Mouse (Mus musculus) frontal cortex, adult 2 months (tissue): ENCODE measurements at regions not wholly inside any gene's neighbourhood (a gene's known extent, or its start where the extent isn't known, plus 50 kb on each side); places are given as distances from the start of the nearest gene placed in this dataset.

ENCODE experiments used
- DNase-seq, 2 experiments: peaks; one replicate each; pipeline ENCODE4 v3.0.0; 2022; ENCODE audit warnings: low spot score in 1 of 2; ENCODE audit errors: extremely low spot score in 1 of 2

DNA sequence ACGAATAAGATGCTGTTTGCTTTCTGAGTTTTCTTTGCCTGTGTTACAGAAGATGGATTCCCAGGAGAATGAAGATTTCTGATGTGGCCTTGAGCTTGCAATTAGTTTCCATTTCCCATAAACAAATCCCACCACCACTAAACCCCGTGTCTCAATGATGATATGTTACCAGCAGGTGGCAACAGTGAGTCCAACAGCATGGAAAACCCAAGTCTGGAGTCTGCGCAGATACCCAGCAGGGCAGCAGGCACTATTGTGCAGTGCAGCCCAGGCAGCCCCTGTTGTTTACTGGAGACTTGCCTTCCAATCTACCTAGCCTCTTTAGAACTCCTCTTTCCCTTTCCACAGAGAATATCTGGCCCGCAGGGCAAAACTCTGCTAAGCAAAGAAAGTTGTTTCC is 62.7 kb downstream of the Bmp2 start:
- DNase-seq = peak in 1 of 2 experiments; percentile 36

DNA sequence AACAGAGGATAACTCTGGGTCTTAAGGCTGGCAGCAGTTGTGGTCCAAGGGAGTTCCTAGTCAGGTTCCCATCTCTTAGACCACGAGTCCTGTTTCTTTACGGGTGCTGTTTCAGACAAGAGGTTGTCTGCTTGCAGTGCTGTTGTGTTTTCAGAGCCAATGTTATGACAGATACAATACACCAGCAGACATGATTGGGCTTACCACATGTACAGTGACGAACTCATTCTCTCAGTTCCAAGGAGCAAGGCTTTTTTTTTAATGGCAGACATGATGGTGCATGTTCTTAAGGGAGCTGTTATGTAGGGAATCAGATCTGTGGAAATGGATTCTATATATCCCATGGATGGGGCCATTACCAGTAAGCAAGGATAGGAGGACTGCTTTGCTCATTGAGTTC is 63.3 kb downstream of the Bmp2 start:
- DNase-seq = no peak

DNA sequence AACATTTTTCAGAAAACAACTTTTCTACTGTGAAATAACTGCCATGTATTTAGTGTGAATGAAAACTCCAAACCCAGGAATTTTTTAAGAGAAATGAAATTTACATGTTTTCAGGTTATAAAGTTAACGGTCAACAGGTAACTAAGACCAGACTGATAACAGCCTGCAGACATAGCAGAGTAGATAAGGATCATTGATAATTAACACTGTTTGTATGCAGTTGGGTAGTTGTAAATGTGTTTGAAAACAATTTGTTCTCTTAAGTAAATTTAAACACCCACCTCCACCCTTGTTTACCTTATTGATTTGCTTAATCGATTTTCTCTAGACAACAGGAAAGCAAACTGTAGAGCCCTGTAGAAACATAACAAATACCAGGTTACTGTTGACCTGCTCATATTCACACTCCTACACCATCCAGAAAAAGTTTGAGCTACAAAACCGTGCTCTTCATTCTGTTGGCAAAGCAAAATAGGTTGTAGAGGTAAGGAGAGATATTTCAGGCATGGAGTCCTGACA is 65.4 kb downstream of the Bmp2 start:
- DNase-seq = no peak

- DNase-seq = no peak
Observed at GRCm38 (mm10) chr2:133622523-133622922, 70.6 kb downstream of the Bmp2 start.

DNA sequence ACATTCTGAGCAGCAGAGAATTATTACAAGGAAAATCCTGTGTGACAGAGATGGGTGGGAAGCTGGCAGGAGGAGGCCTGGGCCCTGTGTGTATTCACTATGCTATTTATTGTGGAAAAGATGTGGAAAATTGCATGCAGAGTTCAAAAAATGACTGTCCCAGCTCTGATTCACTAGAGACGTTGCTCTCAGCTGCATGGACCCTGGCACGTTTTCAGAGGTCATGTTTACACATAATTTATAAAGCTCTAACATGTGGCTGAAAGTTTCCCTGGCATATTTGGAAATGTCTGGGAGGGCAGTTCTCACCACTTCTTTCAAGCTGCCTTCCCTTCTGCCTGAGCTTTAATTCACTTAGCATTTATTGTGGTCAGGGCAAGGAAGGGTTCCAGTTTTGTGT is 73.6 kb downstream of the Bmp2 start:
- DNase-seq = no peak

GRCm38 (mm10) chr2:133628874-133629273 is 76.9 kb downstream of the Bmp2 start:
- no peak for DNase-seq

DNA sequence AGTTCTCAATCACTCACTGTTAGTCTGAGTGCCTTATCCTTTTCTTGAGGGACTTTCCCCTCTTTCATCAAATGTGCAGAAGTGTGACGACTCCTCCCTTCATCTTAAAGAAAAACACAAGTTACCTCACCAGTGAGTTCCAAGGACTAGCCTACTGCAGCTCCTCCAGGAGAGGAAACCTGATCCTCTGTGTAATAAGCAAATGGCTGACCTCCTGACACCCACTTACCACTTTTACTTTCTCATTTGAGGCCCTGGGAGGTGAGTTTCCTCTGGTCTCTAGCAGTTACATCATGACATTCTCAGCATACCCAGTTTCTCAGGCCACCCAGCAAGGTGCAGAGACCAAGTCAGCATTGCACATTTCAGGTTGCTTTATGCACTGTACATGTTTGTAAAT is 83.5 kb downstream of the Bmp2 start:
- DNase-seq = no peak

- no peak for DNase-seq
Observed at GRCm38 (mm10) chr2:133649874-133650481, 98.0 kb downstream of the Bmp2 start.

DNA sequence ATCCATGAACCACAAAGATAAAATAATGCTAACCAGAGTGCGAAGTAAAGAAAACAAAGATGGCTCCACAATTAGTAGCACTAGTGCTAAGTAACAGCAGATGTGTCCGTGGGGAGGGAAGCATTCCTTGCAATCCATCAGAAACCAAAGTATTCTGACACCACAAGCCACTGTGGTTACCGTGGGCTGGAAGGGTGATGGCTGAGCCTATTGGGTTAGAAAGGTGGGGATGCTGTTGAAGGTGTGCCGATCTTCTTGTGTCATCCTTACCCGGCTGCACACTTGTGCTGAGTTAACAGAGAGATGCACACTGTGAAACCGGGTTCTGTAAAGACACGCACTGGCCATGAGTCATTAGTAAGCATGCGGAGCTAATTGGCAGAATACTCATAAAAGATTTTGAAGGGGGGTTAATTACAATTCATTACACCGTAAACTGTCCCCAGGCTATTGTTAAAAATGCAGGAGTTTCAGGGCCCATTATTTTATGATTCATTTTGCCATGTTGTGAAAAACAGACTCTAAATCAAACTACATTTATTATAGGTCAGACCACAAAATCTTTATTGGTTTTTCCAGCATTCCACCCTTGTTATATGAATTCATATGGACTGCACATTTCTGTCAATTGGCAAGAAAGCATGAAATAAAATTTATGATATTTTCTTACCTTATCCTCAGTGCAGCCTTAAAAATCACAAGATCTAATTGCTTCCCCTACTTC is 114.5 kb downstream of the Bmp2 start:
- no peak for DNase-seq

DNA sequence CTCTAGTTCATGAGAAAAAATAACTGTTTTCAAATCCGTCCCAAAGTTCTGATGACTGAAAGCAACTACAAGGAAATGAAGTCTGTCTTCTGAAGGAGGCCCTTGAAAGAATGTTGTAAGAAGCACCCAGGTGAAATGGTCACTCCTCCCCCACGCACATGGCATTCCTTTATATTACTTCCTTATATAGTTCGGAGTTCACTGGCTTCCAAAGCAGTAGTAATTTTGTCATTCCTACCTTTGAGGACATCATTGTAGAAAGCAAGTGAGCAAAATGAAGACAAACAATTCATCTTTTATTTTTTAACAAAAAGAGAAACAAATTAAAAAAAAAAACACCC is 115.1 kb downstream of the Bmp2 start:
- no peak for DNase-seq

DNA sequence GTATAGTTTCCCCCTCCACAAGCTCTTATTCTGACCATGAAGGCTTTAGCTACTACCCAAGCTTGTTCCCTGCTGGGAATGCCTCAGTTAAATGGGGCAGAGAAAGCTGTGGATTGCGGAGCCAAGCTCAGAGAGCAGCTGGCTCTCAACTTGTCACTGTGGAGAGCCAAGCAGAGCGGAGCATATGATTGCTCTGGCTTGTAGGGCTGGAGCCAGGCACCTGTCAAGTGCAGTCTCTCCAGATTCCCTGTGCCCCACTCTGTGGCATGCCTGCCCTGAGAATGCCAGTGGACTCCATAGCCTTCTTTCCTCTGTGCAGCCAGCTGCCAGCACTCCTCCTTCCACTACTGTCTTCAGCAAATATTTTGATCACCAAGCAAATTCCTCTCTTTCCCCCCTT is 117.9 kb downstream of the Bmp2 start:
- DNase-seq = no peak

GRCm38 (mm10) chr2:133671528-133671927 is 119.6 kb downstream of the Bmp2 start:
- no peak for DNase-seq

GRCm38 (mm10) chr2:133684367-133684766 is 132.4 kb downstream of the Bmp2 start:
- DNase-seq = no peak

- no peak for DNase-seq
Observed at GRCm38 (mm10) chr2:133688121-133688787, 136.3 kb downstream of the Bmp2 start.

GRCm38 (mm10) chr2:133688788-133689155 is 136.8 kb downstream of the Bmp2 start:
- DNase-seq = no peak

GRCm38 (mm10) chr2:133708735-133709584 is 157.0 kb downstream of the Bmp2 start:
- no peak for DNase-seq

GRCm38 (mm10) chr2:133716243-133716642 is 164.3 kb downstream of the Bmp2 start:
- DNase-seq = no peak

- no peak for DNase-seq
Observed at GRCm38 (mm10) chr2:133717076-133717475, 165.1 kb downstream of the Bmp2 start.

GRCm38 (mm10) chr2:133724310-133724709 is 172.4 kb downstream of the Bmp2 start:
- peak in 1 of 2 experiments; percentile 62 for DNase-seq

DNA sequence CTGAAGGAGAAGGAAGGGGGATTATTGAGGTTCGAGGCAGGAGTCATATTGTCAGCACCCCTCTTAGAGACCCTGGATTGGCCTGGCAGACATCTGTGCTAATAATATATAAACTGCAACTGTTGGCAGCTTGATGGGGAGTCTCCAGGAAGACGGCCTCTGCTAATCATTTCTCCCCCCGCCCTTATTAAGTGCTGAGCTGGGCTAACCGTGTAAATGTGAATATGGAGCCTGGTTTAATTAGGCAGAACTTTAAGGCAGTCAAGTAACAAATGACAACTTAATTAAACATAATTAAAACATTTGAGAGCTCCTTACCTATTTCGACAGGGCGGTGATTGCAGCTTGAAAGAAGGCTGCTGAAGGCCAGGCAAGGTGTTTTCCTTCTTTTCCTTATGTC is 172.8 kb downstream of the Bmp2 start:
- DNase-seq = no peak
